Mouse (Mus musculus) gastrocnemius, postnatal 14 days (tissue): ENCODE measurements around the gene Klhl20. TPM values are rescaled to one million over a fixed set of nuclear protein-coding genes. Genes with fewer than 3 reads are reported as not detected.
"Not testable (repeated sequence)": the region's sequence is repeated elsewhere in the genome, so short reads cannot be mapped to it uniquely, and the experiment has no call there.

Experiments
- DNase-seq: peaks from one replicate; pipeline ENCODE4 v3.0.0; 2021; ENCODE audit warnings: mixed read lengths
- intact Hi-C: fragments of 180-260 bp; cut with DNase I; formaldehyde crosslinking; loops from one replicate; pipeline ENCODE4 v1.15.1; 2025; ENCODE audit warnings: low total_unique reads
- long read RNA-seq, 2 experiments: library from polyadenylated mRNA; stranded (forward); transcript quantifications; one replicate each; pipeline ENCODE4 v2.0.0; 2021
- total RNA-seq, 2 experiments: library from RNA; stranded (reverse); gene quantifications; 2 replicates each; pipeline ENCODE4 v1.2.3; 2021

The Klhl20 gene
- total RNA-seq = 10 to 100 TPM in 1 of 2 experiments, 1 to 10 TPM in 1; 9.3 to 10.2 TPM
- long read RNA-seq, experiment 1, full-length matches to known transcripts = 3 of 6 reads
- long read RNA-seq, experiment 1, partial matches to known transcripts = 1 of 6 reads
- long read RNA-seq, experiment 1, other reads (novel, unspliced or antisense) = 2 of 6 reads
- long read RNA-seq, experiment 2, full-length matches to known transcripts = 5 of 6 reads
- long read RNA-seq, experiment 2, partial matches to known transcripts = 1 of 6 reads
- long read RNA-seq, experiment 2, other reads (novel, unspliced or antisense) = 0 of 6 reads

DNA sequence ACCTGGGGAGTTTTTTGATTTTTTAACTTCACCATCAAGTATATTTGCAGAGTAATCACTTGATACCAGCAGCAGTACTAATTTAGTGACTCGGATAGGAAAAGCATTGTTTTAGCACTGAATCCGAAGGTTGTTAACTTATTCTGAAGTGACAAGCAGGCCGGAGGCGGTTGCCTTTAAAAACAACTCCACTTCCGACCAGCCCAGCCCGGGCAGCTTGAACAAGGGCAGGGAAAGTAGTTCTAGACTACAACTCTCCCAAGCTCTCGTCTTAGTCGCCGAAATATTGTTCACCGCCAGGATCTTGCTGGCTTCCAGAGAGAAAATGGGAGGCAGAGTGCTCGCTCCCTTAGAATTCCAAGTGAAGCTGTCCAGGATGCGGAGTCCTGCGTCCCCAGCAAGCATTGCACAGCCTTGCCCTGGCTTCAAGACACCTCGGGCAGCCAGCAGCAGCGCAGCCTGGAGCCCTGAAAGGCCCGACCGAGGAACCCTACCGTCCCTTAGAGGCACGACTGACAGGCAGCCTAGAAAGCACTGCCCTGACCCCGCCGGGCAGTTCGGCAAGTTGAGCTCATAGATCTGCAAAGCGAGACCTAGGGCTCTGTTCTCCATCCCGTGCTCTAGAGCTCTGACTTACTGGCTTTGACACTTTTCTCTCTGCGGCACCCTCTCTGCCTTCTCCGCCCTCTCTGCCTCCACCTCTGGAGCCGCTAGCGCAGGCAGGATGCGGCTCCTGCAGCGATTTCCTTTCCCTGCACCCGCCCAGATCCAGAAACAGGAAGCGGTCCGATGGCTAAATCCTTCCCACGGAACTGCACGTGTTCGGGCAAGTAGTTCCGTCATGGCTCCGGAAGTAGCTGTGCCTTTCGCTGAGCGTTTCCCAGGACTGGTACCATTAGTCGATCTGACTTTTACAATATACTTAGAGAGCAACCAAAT is at the start of gene Klhl20:
Gene Klhl20, minus strand, starts transcription at position 786 of the 939 bp plus-strand sequence.
- intact Hi-C loops = no loop called here
- peak; percentile 90 for DNase-seq

GRCm38 (mm10) chr1:161180674-161181073 is 49.4 kb upstream of the Klhl20 start:
- peak; percentile 23 for DNase-seq
- intact Hi-C loops = no loop called here

DNA sequence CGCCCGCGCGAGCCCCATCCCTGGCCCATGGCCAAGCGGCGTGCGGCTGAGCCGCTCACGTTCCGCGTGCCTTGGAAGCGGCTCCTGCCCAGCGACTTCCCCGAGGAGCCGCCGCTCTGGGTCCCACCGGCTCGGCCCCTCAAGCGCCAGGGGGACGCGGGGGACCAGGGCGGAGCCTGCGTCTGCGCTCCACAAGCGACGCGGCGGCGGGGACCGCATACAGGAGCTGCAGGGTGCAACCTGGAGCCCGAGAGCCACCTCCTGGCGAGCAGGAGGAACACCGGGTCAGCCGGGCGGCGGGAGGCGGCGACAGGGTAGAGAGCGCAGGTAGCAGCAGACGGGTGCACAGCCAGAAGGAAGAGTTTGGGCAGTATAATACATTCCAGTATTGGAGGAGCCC is 39.3 kb upstream of the Klhl20 start:
- peak; percentile 58 for DNase-seq
- intact Hi-C loops = no loop called here

DNA sequence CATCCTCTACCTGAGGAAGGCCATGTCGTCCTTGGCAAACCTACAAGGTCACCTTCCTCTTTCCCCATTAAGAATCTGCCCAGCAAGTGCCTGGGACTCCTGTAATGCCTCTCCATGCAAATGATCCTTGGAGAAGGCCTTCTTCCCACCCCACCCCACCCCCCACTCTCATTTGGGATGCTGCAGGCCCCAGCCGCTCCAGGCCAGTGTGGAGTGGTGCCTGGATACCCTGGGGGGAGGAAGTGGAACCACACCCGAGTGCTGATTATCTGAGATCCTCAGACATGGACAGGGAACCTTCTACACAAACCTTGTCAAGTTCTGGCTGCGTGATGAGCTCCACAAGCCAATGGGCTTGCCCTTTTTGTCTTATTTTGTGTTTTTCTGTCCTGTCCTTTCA is 29.0 kb upstream of the Klhl20 start:
- intact Hi-C loops = no loop called here

DNA sequence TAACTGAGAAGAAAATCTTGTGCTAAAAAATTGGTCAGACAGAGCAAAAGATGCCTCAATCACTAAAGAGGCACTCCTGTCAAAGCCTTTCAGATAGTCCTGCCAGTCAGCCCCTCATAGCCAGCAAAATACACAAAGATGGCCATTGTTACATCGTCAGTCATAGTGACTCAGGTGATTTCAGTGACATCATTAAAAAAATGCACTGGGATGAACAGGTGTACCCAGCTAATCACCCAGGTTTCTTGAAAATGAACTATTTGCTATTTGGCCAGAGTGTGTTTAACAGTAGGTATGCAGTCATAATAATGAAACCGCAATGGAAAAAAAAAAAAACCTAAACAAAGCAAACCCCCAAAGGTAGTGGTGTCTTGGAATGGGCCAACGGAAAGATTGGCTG is 27.9 kb upstream of the Klhl20 start, which contains the start of gene Tex50:
Gene Tex50, minus strand, starts transcription at position 101 of the 400 bp plus-strand sequence.
- no peak for DNase-seq
- intact Hi-C loops = no loop called here

More for the DNA sequence above, 29.0 kb upstream of the Klhl20 start:
- DNase-seq = no peak

DNA sequence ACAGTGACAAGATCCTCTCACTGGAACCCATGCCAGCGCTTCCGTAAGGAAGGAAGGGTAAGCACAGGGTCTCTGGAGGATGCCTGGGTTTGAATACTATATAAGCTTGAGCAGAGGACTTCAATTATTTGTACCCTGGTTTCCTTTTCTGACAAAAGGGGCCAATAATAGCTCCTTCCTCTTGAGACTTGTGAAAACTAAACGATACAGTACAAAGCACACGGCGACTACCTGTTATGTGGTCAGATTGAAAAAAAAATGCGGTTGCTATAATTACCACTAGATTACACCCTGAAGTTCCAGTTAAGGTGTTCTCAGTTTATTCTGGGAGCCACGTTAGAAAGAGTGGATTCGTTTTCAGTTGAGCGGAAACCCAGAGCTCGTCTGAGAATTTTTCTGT is 25.2 kb upstream of the Klhl20 start:
- intact Hi-C loops = no loop called here
- no peak for DNase-seq

DNA sequence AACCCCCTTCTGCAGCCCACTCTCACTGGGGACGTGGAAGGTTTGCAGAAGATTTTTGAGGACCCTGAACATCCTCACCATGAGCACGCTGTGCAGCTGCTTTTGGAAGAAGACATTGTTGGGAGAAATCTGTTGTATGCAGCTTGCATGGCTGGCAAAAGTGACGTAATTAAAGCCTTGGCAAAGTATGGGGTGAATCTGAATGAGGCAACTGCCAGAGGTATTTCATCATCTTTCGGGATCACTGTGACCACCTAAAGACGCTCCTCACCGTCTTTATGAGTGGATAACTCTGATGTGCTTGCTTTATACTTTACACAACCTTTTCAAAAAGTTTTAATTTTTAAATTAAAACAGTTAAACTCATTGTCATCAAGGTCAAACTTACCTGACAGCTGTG is 19.8 kb upstream of the Klhl20 start:
- no peak for DNase-seq
- intact Hi-C loops = no loop called here

- intact Hi-C loops = no loop called here
- no peak for DNase-seq
Observed at GRCm38 (mm10) chr1:161147888-161148287, 16.6 kb upstream of the Klhl20 start.

GRCm38 (mm10) chr1:161145611-161146010 is 14.3 kb upstream of the Klhl20 start:
- DNase-seq, intact Hi-C loops: not testable (repeated sequence)

GRCm38 (mm10) chr1:161143216-161143615 is 11.9 kb upstream of the Klhl20 start:
- no peak for DNase-seq
- intact Hi-C loops = no loop called here

- intact Hi-C loops = no loop called here
- DNase-seq = no peak
Observed at GRCm38 (mm10) chr1:161142531-161143159, 11.3 kb upstream of the Klhl20 start, which contains the start of gene Ankrd45. Gene Ankrd45, plus strand, starts transcription at chr1:161142691.

DNA sequence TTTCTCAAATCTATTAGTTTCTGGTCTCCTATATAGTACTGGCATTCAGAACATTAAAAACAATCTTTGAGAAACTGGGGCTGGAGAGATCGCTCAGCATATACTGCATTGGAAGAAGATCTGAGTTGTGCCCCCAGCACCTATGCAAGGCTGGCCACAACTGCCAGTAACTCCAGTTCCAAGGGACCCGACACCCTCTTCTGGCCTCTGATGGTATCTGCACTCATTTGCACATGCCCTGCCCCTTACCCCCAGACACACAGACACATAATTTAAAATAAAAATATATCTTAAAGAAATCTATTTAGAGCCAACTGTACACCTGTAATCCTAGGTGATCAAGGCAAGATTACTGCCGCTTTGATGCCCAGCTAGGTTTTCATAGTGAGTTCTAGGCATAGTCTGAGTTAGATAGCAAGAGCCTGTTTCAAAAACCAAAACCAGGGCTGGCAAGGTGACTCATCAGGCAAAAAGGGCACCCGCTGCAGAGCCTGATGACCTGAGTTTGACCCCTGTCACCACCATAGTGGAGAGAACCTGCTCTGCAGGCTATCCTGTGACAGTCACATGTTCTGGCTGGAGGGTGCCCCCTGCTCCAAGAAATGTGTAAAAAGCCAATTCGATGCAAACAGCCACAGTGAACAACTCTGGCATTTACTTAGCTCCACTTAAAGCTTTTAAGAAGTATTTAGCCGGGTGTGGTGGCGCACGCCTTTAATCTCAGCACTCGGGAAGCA is 8.9 kb upstream of the Klhl20 start:
- DNase-seq = no peak
- intact Hi-C loops = no loop called here

DNA sequence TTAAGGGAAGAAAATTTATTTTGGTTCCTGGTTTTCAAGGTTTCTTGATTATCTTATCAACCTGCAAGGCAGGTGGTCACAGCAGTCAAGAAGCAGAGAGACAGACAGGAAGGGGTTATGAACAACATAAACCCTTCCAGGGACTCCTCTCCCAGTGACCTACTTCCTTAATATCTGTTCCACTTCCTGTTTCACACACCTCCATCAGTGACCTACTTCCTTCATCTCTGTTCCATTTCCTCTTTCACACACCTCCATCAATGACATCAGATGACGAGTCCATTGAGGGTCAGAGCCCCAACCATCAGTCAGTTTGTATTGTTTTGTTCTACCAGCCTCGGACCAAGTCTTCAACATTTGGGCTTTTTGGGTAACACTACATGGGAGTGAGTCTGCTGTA is 8.2 kb upstream of the Klhl20 start:
- DNase-seq = no peak
- intact Hi-C loops = no loop called here

DNA sequence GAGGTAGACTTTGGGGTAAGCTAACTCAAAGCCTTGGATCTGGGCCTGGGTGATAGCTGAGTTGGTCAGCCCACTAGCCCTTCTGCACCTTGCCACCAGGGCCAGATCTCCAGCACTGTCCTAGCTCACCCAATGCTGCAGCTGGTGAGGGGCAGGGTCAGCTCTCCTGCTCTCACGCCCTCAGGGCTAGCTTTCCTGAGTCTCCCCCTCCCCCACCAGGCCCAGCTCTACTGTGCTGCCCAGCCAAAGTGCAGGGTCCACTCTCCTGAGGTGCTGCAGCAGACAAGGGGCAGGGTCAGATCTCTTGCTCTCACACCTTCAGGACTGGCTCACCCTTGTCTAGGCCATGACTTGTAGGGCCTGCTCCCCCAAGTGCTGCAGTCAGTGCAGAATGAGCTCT is 4.8 kb downstream of the Klhl20 start:
- intact Hi-C loops = no loop called here
- no peak for DNase-seq

GRCm38 (mm10) chr1:161122661-161123418 is 8.5 kb downstream of the Klhl20 start:
- intact Hi-C loops = no loop called here
- DNase-seq = no peak

GRCm38 (mm10) chr1:161114591-161114990 is 16.7 kb downstream of the Klhl20 start:
- DNase-seq = no peak
- intact Hi-C loops = no loop called here

DNA sequence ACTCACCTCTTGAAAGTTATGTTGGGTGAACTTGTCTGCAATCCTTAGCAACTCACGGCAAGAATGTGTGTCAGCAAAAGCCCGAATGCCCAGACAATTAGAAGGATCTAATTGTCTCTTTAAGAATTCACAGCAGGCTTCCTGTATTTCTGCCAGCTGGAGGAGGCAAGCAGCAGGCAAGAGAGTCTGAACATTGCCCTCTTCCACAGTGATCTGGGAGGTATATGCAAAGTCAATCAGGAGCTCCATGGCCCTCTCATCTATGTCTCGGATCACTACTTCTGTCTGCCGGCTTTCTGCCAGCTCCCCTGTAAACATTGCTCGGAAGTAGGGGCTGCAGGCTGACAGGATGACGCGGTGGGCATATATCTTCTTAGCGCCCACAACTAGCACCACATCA is 22.1 kb downstream of the Klhl20 start:
- no peak for DNase-seq
- intact Hi-C loops = no loop called here

GRCm38 (mm10) chr1:161103842-161104241 is 27.5 kb downstream of the Klhl20 start:
- intact Hi-C loops = no loop called here
- DNase-seq = no peak
